Mouse (Mus musculus) CH12F3 (cell line): Measurements from ENCODE around the gene Smc1b.

Experiments used
- in situ Hi-C: fragments of 300-500 bp; cut with MboI; formaldehyde crosslinking; loops from 2 replicates; pipeline ENCODE4 v1.14.3; 2020; ENCODE audit warnings: low sequenced_read_pairs

Smc1b gene

GRCm38 (mm10) chr15:85027740-85028139 is 104.0 kb downstream of the Smc1b start:
- in situ Hi-C loops = no loop called here

- in situ Hi-C loops = no loop called here
Observed at GRCm38 (mm10) chr15:85026197-85026596, 105.6 kb downstream of the Smc1b start.

GRCm38 (mm10) chr15:85022211-85022610 is 109.6 kb downstream of the Smc1b start:
- in situ Hi-C loops = no loop called here

DNA sequence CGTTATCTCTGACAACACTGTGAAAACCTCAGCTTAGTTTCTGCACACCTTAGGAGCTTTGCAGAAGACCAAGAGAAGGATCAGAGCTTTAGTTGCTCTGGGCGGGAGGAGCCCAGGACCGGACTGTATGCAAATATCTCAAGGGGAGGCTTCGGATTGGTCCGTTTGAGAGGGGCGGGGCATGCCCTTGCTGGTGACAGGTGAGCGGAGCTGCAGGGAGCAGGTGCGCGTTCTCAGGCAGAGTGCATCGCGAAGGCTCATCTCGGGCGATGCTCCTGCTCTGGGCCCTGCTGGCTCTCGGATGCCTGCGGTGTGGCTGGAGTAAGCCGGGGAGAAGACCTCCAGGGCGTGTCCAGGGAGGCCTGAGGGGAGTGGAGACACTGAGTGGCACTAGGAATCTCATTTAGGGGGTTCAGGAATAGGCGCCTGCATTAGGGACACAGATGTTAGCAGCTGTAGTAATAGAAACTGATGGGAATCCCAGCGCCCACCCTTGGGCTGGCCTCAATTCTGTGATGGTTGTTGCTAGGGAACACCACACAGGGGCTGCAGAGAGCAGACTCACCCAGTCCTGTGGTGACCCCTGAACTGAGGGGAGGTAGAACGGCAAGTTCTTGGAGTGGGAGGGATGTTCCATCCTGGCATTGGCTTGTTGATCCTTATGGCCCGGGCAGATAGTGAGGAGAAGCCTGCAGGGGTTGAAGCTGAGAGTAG is 114.7 kb downstream of the Smc1b start, which contains the start of gene Upk3a:
TSS of gene Upk3a (plus strand) at position 191 of the 714 bp plus-strand sequence.
- in situ Hi-C loops = no loop called here

GRCm38 (mm10) chr15:85015771-85016170 is 116.0 kb downstream of the Smc1b start:
- in situ Hi-C loops = no loop called here
